Mouse (Mus musculus) forebrain, embryonic 10.5 days (tissue): Measurements from ENCODE around the gene Agrn. TPM values are rescaled to one million over a fixed set of nuclear protein-coding genes. Genes with fewer than 3 reads are reported as not detected.

Experiments
- DNase-seq: peaks from one replicate; pipeline ENCODE4 v3.0.0-alpha.2; 2017; ENCODE audit warnings: low spot score; ENCODE audit errors: extremely low spot score
- H3K27ac ChIP-seq: fragments of 300-500 bp; sonication (generic); 2 replicates; pipeline ENCODE4 v1.5.1; 2016; ENCODE audit warnings: mild to moderate bottlenecking
- H3K27me3 ChIP-seq: fragments of 300-500 bp; sonication (generic); 2 replicates; pipeline ENCODE4 v1.6.1; 2016; ENCODE audit warnings: mild to moderate bottlenecking; ENCODE audit not compliant: poor library complexity, severe bottlenecking
- H3K36me3 ChIP-seq: fragments of 300-500 bp; sonication (generic); replicated peaks from 2 replicates; pipeline ENCODE4 v1.6.1; 2016; ENCODE audit warnings: mild to moderate bottlenecking, moderate library complexity
- H3K4me1 ChIP-seq: fragments of 300-500 bp; sonication (generic); 2 replicates; pipeline ENCODE4 v1.6.1; 2016
- H3K4me3 ChIP-seq: fragments of 300-500 bp; sonication (generic); 2 replicates; pipeline ENCODE4 v1.5.1; 2016; ENCODE audit warnings: mild to moderate bottlenecking, moderate library complexity
- H3K9me3 ChIP-seq: fragments of 300-500 bp; sonication (generic); 2 replicates; pipeline ENCODE4 v1.6.1; 2016; ENCODE audit warnings: mild to moderate bottlenecking, moderate library complexity
- WGBS: fragments of 180-500 bp; shearing (Covaris S2); methylation state at CpG from one replicate; pipeline ENCODE4 v1.1.7; 2016; 5-methylcytosine and 5-hydroxymethylcytosine counted together
- polyA plus RNA-seq: library from polyadenylated mRNA; unstranded; fragments of >200 nt; fragmentation: Nextera tagmentation; extraction: Ambion mirVana; gene quantifications from 2 replicates; pipeline ENCODE4 v1.2.1, GENCODE M21; 2016

The Agrn gene
- polyA plus RNA-seq, 1 experiment from 2014 or later: 62.0 TPM

DNA sequence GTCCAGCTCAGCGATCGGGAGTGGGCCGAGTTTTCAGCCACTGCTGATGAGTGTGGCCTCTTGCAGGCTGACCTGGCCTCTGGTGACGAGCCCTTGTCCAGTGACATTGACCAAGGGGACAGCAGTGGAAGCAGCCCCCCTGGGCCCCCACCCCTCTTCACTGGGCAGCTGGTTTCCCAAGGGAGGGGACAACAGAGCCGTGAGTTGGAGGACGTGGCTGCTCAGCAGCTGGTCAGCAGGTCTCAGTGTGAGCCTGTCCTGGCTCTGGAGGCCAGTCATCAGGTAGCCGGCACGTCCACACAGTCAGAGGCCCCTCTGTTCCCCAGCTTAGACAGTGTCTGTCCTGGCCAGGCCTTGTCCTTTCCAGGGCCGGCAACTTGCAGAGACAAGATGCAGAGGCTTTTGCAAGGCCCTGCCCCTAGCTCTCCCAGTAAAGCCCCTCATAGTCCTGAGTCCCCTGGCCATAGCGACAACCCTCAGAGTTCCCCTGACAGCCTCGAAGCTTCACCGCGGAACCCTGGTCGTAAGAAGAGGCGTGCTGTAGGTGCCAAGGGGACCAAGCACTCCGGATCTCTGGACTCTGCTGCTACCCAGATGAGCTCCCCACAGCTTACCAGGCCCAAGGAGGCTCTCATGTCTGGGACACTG lies 19.9 kb upstream of the Agrn start:
- DNase-seq: no peak
- Histone ChIP-seq H3K27me3 (no peaks in the 10 kb centered on the region), H3K27ac (0 out of 2 replicates have a peak overlapping the region, but pooled peaks have one; percentile 25), H3K4me1 (no peaks in the 10 kb centered on the region), H3K4me3 (no peak overlapping the region), H3K36me3 (0 out of 2 replicates have a peak, but pooled peaks cover 6% of the 10 kb centered on the region), H3K9me3 (no peaks in the 10 kb centered on the region)
- WGBS: 89% methylated on average over 16 of the region's 16 CpGs

DNA sequence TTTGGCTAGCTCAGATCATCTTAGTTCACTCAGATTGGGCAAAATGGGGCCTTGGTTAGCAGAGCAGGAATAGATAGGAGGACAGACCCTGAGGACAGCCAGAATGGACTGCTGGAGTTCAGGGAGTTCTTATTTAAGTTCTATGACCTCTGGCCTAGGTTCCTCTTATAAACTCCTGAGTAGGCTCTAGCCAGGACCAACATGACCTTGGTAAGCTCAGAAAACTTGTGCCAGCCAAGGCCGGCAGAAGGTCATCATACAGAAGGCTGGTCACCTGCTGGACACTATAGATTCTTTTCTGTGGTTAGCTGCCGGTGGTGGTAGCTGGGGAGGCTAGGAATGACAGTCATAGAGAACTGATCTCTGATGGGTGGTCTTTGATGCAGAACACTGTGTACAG lies 18.9 kb upstream of the Agrn start:
- Histone ChIP-seq H3K36me3 (0 out of 2 replicates have a peak, but pooled peaks cover 3% of the 10 kb centered on the region), H3K9me3 (no peaks in the 10 kb centered on the region), H3K27me3 (no peaks in the 10 kb centered on the region), H3K4me1 (no peaks in the 10 kb centered on the region), H3K27ac (no peak overlapping the region), H3K4me3 (no peak overlapping the region)
- no peak for DNase-seq
- 92% methylated on average over 2 of the region's 2 CpGs for WGBS

DNA sequence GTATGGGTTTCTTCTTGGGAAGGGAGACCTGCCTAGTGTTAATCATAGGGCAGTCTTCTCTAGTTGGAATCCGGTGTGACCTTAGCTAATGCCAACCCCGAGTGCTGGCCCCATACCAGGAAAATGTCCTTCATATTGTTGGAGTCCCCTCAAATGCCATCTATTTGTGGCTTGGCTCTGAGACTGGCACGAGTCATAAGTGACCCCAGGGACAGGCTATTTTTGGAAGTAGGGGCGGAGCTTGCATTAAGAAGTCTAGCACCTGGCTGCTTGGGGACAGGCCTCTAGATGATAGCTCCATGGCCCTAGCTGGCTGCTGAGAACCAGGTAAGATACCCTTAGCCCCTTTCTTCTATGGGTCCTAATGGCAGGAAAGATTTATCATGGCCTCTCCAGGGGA lies 18.4 kb upstream of the Agrn start, which contains the start of gene Perm1:
Gene Perm1, plus strand, starts transcription at position 220 of the 400 bp plus-strand sequence.
- 86% methylated on average over 4 of the region's 4 CpGs for WGBS
- Histone ChIP-seq H3K9me3 (no peaks in the 10 kb centered on the region), H3K27me3 (no peaks in the 10 kb centered on the region), H3K27ac (no peak within 1 kb of the TSS), H3K4me3 (no peak within 1 kb of the TSS), H3K36me3 (0 out of 2 replicates have a peak, but pooled peaks cover 3% of the 10 kb centered on the region), H3K4me1 (no peaks in the 10 kb centered on the region)
- DNase-seq: no peak

DNA sequence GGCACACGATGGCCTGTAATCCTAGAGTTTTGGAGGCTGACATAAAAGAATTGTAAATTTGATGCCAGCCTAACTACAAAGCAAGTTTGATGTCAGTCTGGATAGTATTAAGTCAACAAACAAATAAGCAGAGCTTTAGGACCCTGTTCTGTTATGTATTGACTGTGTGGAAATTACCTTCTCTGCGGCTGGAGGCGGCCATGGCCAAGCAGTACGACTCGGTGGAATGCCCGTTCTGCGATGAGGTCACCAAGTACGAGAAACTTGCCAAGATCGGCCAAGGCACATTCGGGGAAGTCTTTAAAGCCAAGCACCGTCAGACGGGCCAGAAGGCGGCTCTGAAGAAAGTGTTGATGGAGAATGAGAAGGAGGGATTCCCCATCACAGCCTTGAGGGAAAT lies 15.8 kb upstream of the Agrn start:
- Histone ChIP-seq H3K4me1 (no peaks in the 10 kb centered on the region), H3K9me3 (no peaks in the 10 kb centered on the region), H3K4me3 (no peak overlapping the region), H3K27me3 (no peaks in the 10 kb centered on the region), H3K36me3 (peaks cover 14% of the 10 kb centered on the region), H3K27ac (no peak overlapping the region)
- DNase-seq: no peak
- 94% methylated on average over 13 of the region's 13 CpGs for WGBS

DNA sequence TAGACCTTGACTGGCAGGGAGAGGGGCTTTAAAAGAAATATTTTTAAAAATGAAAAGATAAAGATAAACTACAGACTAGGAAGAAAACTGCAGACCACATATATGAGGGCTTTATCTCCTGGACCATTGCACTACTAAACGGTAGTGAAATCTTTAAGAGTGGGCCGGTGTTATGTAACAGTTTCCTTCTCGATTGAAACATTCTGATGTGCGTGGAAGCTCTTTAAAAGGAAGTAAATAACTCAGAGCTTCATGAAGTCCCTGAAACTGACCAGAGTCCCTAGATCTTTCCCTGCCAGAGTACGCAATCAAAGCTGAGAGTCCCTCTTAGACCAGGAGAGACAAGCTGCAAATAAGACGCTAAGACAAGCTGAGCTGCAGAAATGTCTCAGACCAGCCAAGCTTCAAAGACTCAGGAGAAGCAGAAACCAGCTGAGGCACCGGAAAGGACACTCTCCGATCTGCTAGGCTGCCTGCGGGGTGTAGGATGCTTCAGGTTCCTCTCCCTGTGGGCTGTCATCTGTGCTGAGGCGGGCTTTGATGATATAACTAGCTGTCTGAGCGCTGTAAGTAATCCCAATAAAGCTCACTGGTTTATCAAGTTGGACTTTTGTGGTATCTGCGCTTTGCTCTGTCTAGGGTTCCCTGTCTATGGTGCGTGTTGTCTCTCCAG lies 12.8 kb upstream of the Agrn start:
- H3K27ac ChIP-seq: no peak overlapping the region
- H3K36me3 ChIP-seq: peaks cover 30% of the 10 kb centered on the region
- DNase-seq: no peak
- H3K27me3 ChIP-seq: peaks cover 3% of the 10 kb centered on the region
- peaks cover 8% of the 10 kb centered on the region for H3K4me1 ChIP-seq
- no peaks in the 10 kb centered on the region for H3K9me3 ChIP-seq
- H3K4me3 ChIP-seq: no peak overlapping the region
- 83% methylated on average over 13 of the region's 13 CpGs for whole genome bisulfite sequencing

DNA sequence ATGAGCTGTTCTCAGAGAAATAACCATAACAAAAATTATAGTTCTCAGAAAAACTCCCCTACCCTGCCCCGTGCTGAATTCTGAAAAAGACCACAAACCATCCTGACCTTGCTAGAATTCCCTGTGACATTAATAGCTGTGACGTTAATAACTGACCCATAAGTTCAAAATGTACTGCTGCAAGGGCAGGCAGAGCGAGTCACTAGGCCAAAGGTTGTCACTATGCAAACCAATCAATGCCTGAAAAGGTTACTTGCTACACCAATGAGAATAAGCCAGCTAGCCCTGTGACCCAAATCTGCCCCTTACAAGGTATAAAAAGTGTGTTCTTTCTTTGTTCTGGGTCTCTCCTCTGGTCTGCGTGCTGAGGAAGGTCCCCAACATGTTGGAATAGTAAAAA lies 11.6 kb upstream of the Agrn start:
- Histone ChIP-seq H3K4me1 (peaks cover 20% of the 10 kb centered on the region), H3K27me3 (peaks cover 16% of the 10 kb centered on the region), H3K4me3 (no peak overlapping the region), H3K27ac (no peak overlapping the region), H3K36me3 (peaks cover 29% of the 10 kb centered on the region), H3K9me3 (no peaks in the 10 kb centered on the region)
- 95% methylated on average over 4 of the region's 4 CpGs for WGBS
- DNase-seq: no peak

DNA sequence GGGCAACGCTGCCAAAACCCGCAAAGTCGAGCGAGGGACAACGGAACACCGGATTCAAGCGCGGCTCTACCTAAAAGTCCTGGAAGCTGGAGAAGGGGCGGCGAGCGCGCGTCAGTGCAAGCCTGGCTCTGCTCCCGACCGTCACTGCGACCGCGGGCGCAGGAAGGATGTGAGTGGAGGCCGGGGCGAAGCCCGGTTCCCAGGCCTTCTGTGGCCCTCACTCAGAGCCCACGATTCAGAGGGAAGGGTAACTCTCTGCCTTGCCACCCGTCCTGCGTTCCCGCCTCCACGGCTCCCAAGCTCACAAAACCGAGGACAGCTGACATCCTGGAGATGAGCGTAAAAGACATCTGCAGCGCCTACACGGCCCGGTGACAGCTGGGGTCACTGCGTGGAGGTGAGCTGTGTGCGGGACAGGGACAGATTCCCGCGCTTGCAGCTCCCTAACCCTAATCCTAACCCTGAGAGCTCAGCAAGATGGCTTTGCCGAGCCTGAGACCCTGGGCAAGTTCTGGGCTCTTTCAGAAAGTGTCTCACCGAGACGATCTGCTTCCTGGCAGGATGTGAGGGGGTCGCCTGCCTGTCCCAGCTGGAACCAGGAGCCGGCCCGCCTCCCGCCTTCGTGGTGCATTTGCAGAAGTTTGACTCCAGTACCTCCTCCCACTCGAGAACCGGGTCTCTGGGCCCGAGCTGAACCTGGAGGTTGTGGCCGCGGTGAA lies 6.3 kb upstream of the Agrn start:
- 0% methylated on average over 49 of the region's 49 CpGs for WGBS
- peaks cover 31% of the 10 kb centered on the region for H3K27me3 ChIP-seq
- H3K4me1 ChIP-seq: peaks cover 43% of the 10 kb centered on the region
- H3K4me3 ChIP-seq: peak overlapping the region; percentile 73
- DNase-seq: no peak
- H3K36me3 ChIP-seq: peaks cover 21% of the 10 kb centered on the region
- no peaks in the 10 kb centered on the region for H3K9me3 ChIP-seq
- peak overlapping the region; percentile 91 for H3K27ac ChIP-seq

DNA sequence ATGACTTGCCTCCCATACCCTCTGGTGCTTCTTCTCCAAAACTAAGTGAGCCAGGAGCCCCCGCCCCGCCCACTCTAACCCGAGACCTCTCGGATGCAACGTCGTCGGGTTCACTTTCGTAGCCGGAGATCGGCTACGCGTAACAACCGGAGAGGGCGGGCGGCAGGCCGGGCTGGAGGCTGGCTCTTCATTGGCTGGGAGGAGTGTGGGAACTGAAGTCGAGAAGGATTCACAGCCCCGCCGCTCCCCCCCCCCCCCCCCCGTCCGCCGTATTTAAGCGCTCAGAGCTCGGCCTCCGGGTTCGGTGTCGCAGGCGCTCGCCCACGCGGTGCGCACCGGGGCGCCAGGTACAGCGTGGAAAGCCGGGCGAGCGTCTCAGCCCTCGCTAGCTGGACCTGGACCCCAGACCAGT lies 5.7 kb upstream of the Agrn start, which contains the start of gene AW011738:
Gene AW011738, plus strand, starts transcription at position 304 of the 412 bp plus-strand sequence.
- peaks cover 15% of the 10 kb centered on the region for H3K36me3 ChIP-seq
- H3K4me3 ChIP-seq: peak within 1 kb of the TSS; percentile 73
- peaks cover 47% of the 10 kb centered on the region for H3K4me1 ChIP-seq
- DNase-seq: peak; percentile 82
- peak within 1 kb of the TSS; percentile 91 for H3K27ac ChIP-seq
- peaks cover 31% of the 10 kb centered on the region for H3K27me3 ChIP-seq
- no peaks in the 10 kb centered on the region for H3K9me3 ChIP-seq
- WGBS: under 1% methylated on average over 38 of the region's 39 CpGs

DNA sequence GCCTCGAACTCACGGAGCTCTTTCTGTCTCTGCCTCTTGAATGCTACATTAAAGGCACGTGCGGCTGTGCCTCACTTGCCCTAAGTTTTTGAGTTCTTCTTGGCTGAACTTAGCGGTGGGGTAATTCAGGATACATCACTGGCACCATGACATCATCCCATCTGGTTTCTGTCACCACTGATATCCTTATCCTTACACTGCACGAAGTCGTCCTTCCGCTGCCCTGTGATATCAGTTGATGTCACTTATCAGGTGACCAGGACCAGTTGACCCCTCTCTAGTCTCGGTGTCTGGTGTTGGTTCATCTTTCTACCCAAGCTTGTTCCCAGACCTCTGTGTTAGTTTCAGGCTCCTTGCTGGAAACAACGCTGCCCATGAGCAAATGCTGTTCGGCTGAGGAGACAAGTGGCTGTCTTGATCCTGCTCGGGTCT lies 5.2 kb upstream of the Agrn start:
- peaks cover 51% of the 10 kb centered on the region for H3K4me1 ChIP-seq
- peaks cover 31% of the 10 kb centered on the region for H3K27me3 ChIP-seq
- DNase-seq: no peak

DNA sequence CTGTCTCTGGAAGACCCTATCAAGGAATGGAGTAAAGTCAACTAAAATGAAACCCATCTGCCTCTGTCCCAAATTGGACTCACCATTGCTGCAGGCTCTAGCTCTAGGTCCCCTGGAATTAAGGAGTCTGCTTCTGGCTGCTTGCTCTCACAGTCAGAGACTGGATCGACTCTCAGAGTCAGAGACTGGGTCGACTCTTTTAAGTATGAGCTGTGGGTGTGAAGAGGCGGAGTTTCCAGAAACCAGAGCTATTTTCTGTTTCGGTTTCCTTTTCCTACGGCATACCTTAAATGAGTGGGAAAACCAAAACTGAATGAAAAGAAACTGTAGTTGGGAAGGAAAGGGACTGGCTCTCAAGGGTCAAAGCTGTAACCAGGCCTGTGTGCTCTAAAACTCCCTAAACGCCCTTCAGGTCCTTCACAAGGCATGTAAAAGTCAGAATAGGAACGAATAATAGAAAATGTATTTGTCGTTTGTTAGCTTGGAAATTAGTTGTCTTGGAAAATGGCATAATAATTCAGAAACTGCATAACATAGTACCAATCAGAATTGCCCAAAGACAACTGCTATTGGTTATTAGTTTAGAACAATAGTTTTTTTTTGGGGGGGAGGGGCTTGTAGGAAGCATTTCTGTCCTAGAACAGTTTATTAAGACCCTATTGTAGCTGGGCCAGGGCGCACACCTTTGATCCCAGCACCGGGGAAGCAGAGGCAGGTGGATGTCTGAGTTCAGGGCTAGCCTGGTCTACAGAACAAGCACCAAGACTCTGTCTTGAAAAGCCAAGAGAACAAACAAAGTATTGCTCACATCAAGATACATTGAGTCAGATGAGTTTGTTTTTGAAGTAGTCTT lies 3.6 kb upstream of the Agrn start, which contains the start of gene Isg15:
Gene Isg15, minus strand, starts transcription at position 196 of the 853 bp plus-strand sequence.
- Histone ChIP-seq H3K4me3 (no peak within 1 kb of the TSS), H3K27ac (no peak within 1 kb of the TSS), H3K27me3 (peaks cover 31% of the 10 kb centered on the region), H3K36me3 (no peaks in the 10 kb centered on the region; the same call in 1 of the 2 replicates), H3K4me1 (peaks cover 62% of the 10 kb centered on the region), H3K9me3 (no peaks in the 10 kb centered on the region)
- 71% methylated on average over 10 of the region's 10 CpGs for whole genome bisulfite sequencing
- DNase-seq: no peak

More for the DNA sequence above, 5.2 kb upstream of the Agrn start:
- Histone ChIP-seq H3K4me3 (peak overlapping the region; percentile 73), H3K9me3 (no peaks in the 10 kb centered on the region), H3K27ac (peak overlapping the region; percentile 91), H3K36me3 (peaks cover 12% of the 10 kb centered on the region)
- 50% methylated on average over 12 of the region's 12 CpGs for WGBS

DNA sequence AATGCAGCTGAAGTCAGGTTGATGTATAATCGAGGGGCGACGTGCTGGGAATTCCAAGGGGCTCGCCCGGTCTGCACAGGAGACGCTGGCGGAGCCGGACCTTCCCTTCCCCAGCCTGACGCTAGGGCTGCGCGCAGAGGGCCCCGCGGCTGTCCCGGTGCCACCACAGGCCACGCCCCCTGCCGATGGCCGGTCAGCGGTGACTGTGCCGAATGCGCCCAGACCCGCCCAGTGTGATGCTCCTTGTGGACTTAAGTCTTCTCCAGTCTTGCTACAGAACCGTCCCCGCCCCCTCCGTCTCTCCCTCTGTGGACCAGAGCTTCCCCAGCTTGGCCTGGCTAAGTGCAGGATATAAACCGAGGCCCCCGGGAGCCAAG lies 529 bp upstream of the Agrn start:
- Histone ChIP-seq H3K4me1 (peaks cover 62% of the 10 kb centered on the region), H3K27me3 (peaks cover 10% of the 10 kb centered on the region), H3K9me3 (no peaks in the 10 kb centered on the region), H3K27ac (peak overlapping the region; percentile 96), H3K36me3 (peaks cover 27% of the 10 kb centered on the region), H3K4me3 (peak overlapping the region; percentile 92)
- under 1% methylated on average over 26 of the region's 26 CpGs for WGBS
- DNase-seq: peak; percentile 93
